Mouse (Mus musculus) bone marrow, adult 2 months (tissue): ENCODE results near the gene Rspry1. TPM values are rescaled to one million over a fixed set of nuclear protein-coding genes. Genes with fewer than 3 reads are reported as not detected.
A peak's percentile ranks its signal among the peaks of the same experiment; 100 is the strongest.

Experiments used
- H3K27ac ChIP-seq: fragments of 200-500 bp; 2 replicates; pipeline ENCODE4 v1.5.1; 2012; ENCODE audit warnings: low read depth, mild to moderate bottlenecking, control low read depth, inconsistent platforms, low read length; ENCODE audit not compliant: control insufficient read depth, poor library complexity, insufficient read depth
- H3K4me1 ChIP-seq: fragments of 200-500 bp; 2 replicates; pipeline ENCODE4 v1.6.1; 2011; ENCODE audit warnings: low read length; ENCODE audit not compliant: control insufficient read depth, insufficient read depth
- H3K4me3 ChIP-seq: fragments of 200-500 bp; replicated peaks from 2 replicates; pipeline ENCODE3; 2011; ENCODE audit warnings: mild to moderate bottlenecking, low read depth, low read length, control low read depth; ENCODE audit not compliant: control insufficient read depth
- CTCF ChIP-seq: fragments of 200-500 bp; IDR thresholded peaks from 2 replicates; pipeline ENCODE4 v1.5.1; 2011; ENCODE audit warnings: low read length, control low read depth; ENCODE audit not compliant: control insufficient read depth, insufficient read depth
- POLR2A ChIP-seq: fragments of 200-500 bp; IDR thresholded peaks from 2 replicates; pipeline ENCODE4 v1.6.1; 2011; ENCODE audit warnings: low read depth, mild to moderate bottlenecking, control low read depth, low read length, borderline replicate concordance; ENCODE audit not compliant: control insufficient read depth
- WGBS: fragments of 180-500 bp; shearing (Covaris S2); methylation state at CpG from one replicate; pipeline ENCODE4 v1.1.7; 2018; 5-methylcytosine and 5-hydroxymethylcytosine counted together
- polyA plus RNA-seq: library from polyadenylated mRNA; stranded (reverse); fragments of >200 nt; gene quantifications from 2 replicates; pipeline ENCODE4 v1.2.4, GENCODE M21; 2011; ENCODE audit warnings: low replicate concordance; ENCODE audit not compliant: missing spikeins, insufficient read depth, insufficient read length

Rspry1 gene
- polyA plus RNA-seq: 8.7 and 9.5 TPM in 2 replicates

GRCm38 (mm10) chr8:94601607-94602385, at the start of gene Rspry1, which contains the start of gene Fam192a:
TSS of gene Rspry1 (plus strand) at chr8:94601937.
TSS of gene Fam192a (minus strand) at chr8:94601997.
- under 1% methylated on average over 55 of the region's 55 CpGs for WGBS
- Histone ChIP-seq H3K4me1 (peaks cover 2% of the 10 kb centered on the region), H3K4me3 (peak within 1 kb of the TSS; percentile 99), H3K27ac (peak within 1 kb of the TSS; percentile 85)
- TF ChIP-seq CTCF: no peak
- peak; percentile 89; the same call in 1 of the 2 replicates for TF ChIP-seq POLR2A

GRCm38 (mm10) chr8:94552696-94553095, 49.0 kb upstream of the Rspry1 start:
- Histone ChIP-seq H3K4me3 (no peak overlapping the region), H3K27ac (no peak overlapping the region), H3K4me1 (peaks cover 13% of the 10 kb centered on the region; the same call in 1 of the 2 replicates)
- TF ChIP-seq POLR2A (no peak), CTCF (no peak)
- 38% methylated on average over 2 of the region's 2 CpGs for WGBS

GRCm38 (mm10) chr8:94557281-94557680, 44.5 kb upstream of the Rspry1 start:
- WGBS: 84% methylated on average over 3 of the region's 3 CpGs
- TF ChIP-seq POLR2A (no peak), CTCF (no peak)
- Histone ChIP-seq H3K4me3 (no peak overlapping the region), H3K4me1 (no peaks in the 10 kb centered on the region), H3K27ac (no peak overlapping the region)

GRCm38 (mm10) chr8:94561256-94561655, 40.5 kb upstream of the Rspry1 start:
- Histone ChIP-seq H3K4me1 (no peaks in the 10 kb centered on the region), H3K27ac (no peak overlapping the region), H3K4me3 (no peak overlapping the region)
- TF ChIP-seq POLR2A: no peak
- TF ChIP-seq CTCF: no peak
- WGBS: 91% methylated on average over 5 of the region's 5 CpGs

- Histone ChIP-seq H3K4me3 (no peak overlapping the region), H3K27ac (no peak overlapping the region), H3K4me1 (no peaks in the 10 kb centered on the region)
- no peak for TF ChIP-seq CTCF
- TF ChIP-seq POLR2A: no peak
Measured at GRCm38 (mm10) chr8:94564421-94564820, 37.3 kb upstream of the Rspry1 start.

GRCm38 (mm10) chr8:94566033-94566432, 35.7 kb upstream of the Rspry1 start:
- 87% methylated on average over 6 of the region's 6 CpGs for WGBS
- H3K4me3 ChIP-seq: no peak overlapping the region
- no peaks in the 10 kb centered on the region for H3K4me1 ChIP-seq
- H3K27ac ChIP-seq: no peak overlapping the region
- TF ChIP-seq POLR2A: no peak
- TF ChIP-seq CTCF: no peak

GRCm38 (mm10) chr8:94566446-94567158, 35.1 kb upstream of the Rspry1 start:
- Histone ChIP-seq H3K27ac (no peak overlapping the region), H3K4me1 (no peaks in the 10 kb centered on the region), H3K4me3 (no peak overlapping the region)
- TF ChIP-seq CTCF: no peak
- TF ChIP-seq POLR2A: no peak
- 83% methylated on average over 15 of the region's 15 CpGs for WGBS

- 86% methylated on average over 8 of the region's 8 CpGs for WGBS
- TF ChIP-seq CTCF (no peak), POLR2A (no peak)
- no peak overlapping the region for H3K4me3 ChIP-seq
- no peaks in the 10 kb centered on the region for H3K4me1 ChIP-seq
- H3K27ac ChIP-seq: no peak overlapping the region
Measured at GRCm38 (mm10) chr8:94567159-94567849, 34.4 kb upstream of the Rspry1 start.
